Mouse (Mus musculus) adrenal gland, postnatal 4 days (tissue): ENCODE results near the gene Fmnl2. TPM values are rescaled to one million over a fixed set of nuclear protein-coding genes. Genes with fewer than 3 reads are reported as not detected.

Experiments
- DNase-seq, 2 experiments: peaks; one replicate each; pipeline ENCODE4 v3.0.0; 2021 to 2022; ENCODE audit warnings: low spot score in 2 of 2, mixed read lengths in 2 of 2
- total RNA-seq, 2 experiments: library from RNA; stranded (reverse); gene quantifications; 2 replicates each; pipeline ENCODE4 v1.2.3; 2021

Fmnl2 gene
- total RNA-seq, 2 experiments from 2014 or later = 28.4 to 33.3 TPM

GRCm38 (mm10) chr2:52903228-52903963 lies 45.7 kb downstream of the Fmnl2 start:
- DNase-seq = no peak

GRCm38 (mm10) chr2:52904526-52904925 lies 46.9 kb downstream of the Fmnl2 start:
- DNase-seq = no peak

- no peak for DNase-seq
These were observed 55.7 kb downstream of the Fmnl2 start for GRCm38 (mm10) chr2:52913311-52913710.

GRCm38 (mm10) chr2:52913746-52914145 lies 56.1 kb downstream of the Fmnl2 start:
- DNase-seq = no peak

DNA sequence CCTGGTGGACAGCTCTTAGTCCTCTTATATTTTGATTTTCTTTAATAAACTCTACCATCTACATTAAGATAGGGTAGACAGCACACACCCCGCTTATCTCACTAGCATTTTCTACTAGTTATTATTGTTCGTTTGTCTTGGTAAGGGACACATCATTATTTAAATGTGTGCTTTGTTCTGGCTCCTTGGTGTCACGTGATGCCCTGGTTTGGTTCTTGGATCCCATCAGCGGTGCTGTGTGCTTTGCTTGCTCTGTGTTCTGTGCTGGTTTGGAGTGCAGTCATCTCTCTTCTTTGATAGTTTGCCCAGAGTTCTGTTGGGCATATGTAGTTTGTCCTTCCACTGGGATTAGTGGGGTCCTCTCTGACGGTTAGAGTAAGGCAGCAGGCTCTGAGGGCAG lies 57.9 kb downstream of the Fmnl2 start:
- no peak for DNase-seq

- no peak for DNase-seq
These were observed 60.4 kb downstream of the Fmnl2 start for GRCm38 (mm10) chr2:52918094-52918493.

DNA sequence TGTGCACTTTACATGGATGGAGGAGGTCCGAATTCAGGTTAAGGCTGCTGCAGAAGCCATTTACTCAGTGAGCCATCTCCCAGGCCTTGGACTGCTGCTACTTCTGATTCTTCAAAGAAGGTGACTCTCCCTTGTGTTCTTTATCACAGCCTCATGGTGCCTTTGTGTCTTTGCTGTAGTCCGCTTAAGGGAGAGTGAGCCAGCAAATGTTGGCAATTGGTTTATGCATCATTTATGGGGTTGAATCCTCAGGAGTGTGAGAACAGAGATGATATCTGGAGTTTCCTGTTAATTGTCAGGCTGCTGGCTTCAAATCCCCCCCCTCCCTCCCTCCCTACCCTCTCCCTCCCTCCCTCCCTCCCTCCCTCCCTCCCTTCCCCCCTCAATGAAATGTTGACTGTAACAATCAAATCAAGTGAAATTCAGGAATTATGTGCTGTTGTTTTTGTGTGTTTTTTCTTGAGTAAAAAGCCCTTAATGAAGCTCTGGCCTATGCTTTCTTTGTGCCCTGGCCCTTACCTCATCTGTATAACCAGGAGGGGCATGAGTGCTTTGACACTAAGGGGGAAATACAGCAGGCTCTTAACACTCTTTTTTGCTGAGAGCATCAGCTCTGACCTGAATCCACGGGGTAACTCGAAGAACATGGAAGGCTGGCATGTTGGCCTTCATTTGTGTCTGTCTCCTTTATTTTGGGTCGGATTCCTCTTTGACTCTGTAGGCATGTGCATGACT lies 63.2 kb downstream of the Fmnl2 start:
- DNase-seq = no peak

GRCm38 (mm10) chr2:52925062-52925461 lies 67.4 kb downstream of the Fmnl2 start:
- no peak for DNase-seq

DNA sequence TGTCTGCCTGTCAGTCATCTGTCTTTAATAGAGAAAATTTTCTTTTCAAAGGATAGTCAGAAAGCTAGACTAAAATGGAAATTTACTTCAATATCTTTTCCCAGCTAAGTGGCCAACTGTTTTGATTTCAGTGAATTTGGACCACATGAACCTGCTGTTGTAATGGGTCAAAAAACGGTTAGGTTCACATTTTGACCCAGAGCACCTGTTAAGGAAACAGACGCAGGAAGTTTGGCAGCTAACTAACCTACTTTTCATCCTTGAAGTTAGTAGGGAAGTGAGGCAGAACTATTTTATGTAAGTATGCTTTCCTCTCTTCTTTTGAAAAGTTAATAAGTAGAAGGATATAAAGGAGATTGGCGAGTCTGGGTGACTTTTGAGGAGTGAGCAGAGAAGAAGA lies 69.7 kb downstream of the Fmnl2 start:
- DNase-seq = no peak

DNA sequence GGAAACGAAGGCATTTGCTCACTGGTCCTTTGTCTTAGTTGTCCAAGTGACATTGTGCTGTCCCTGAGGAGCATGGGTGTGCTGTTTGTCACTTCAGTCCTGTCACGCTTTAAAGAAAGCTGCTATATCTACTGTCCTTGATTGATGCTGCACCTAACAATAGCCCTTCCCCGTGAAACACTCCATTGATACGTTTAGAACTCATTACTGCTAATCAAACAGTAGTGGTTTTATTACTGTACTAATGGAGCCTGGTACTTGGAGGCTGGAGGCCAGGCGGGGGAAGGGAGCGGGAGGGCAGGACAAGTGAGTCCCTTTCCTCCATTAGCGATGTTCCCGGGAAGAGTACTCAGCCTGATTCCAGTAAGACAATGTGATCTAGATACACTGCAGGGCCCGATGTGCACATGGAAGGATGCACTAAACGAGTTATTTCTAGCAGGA lies 70.2 kb downstream of the Fmnl2 start:
- no peak for DNase-seq

DNA sequence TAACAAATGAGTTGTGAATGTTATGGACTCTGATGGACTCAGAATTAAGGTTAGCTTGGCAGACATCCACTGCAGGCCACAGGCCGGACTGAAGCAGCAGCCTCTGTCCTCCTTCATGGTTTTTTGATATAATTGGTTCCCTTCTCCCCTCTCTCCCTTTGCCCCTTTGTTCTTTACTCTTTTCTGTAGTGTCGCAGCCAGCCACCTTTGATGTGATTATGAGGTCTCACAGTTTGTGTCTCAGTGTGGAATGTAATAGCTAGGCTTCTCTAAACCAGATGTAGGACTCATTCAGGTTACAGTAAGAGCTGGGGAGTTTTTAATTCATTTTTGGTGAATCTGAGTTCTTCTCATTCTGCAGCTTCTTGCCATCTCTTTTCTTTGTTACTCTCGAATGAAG lies 70.7 kb downstream of the Fmnl2 start:
- DNase-seq = no peak

GRCm38 (mm10) chr2:52930106-52930868 lies 72.6 kb downstream of the Fmnl2 start:
- DNase-seq = no peak

DNA sequence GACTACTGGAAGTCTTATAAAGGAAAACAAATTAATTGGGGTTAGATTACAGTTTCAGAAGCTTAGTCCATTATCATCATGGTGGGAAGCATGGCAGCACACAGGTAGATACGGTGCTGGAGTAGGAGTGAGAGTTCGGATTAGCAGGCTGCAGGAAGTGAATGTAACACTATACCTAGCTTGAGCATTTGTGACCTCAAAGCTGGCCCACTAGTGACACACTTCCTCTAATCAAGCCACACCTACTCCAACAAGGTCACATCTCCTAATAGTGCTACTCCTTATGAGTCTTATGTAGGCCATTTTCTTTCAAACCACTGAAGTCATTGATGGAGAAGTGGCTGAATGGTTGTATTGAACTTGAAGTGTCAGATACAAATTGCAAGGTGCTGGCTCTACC lies 73.7 kb downstream of the Fmnl2 start:
- no peak for DNase-seq

- DNase-seq = no peak
These were observed 78.2 kb downstream of the Fmnl2 start for GRCm38 (mm10) chr2:52935906-52936305.

DNA sequence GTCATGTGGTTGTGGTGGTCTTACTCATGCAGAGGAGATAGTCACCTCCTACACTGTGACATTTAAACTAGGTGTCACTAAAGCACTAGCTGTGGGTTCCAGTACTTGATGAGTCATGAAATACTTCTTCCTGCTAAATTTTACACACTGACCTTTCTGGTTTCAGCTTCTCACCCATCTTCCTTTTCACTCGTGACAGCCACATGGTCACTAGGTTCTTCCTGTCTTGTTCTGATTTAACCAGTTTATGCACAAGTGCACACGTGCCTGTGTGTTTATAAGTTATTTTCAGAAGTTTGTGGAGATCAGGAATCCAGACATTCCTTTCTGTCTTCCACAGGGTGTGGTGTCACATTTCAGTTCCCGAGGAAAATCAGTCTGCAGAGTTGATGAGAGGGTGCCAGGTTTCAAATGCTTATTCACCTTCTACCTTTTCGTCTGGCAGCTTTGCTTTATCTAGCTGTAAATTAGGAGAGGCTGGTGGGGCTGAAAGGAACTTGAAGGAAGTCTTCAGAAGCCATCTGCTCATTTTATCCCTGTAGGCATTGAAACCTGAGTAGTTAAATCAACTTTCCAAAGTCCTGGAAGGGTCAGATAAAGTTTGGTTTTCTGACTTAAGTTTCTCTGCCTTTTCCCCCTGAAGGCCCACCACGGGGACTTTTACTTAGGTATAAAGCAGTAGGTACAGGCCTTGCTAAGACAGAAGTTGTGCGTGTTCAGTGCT lies 80.9 kb downstream of the Fmnl2 start:
- DNase-seq = no peak

- DNase-seq = no peak
These were observed 86.2 kb downstream of the Fmnl2 start for GRCm38 (mm10) chr2:52943644-52944423.

- no peak for DNase-seq
These were observed 86.9 kb downstream of the Fmnl2 start for GRCm38 (mm10) chr2:52944594-52944993.

GRCm38 (mm10) chr2:52946074-52946473 lies 88.4 kb downstream of the Fmnl2 start:
- no peak for DNase-seq

DNA sequence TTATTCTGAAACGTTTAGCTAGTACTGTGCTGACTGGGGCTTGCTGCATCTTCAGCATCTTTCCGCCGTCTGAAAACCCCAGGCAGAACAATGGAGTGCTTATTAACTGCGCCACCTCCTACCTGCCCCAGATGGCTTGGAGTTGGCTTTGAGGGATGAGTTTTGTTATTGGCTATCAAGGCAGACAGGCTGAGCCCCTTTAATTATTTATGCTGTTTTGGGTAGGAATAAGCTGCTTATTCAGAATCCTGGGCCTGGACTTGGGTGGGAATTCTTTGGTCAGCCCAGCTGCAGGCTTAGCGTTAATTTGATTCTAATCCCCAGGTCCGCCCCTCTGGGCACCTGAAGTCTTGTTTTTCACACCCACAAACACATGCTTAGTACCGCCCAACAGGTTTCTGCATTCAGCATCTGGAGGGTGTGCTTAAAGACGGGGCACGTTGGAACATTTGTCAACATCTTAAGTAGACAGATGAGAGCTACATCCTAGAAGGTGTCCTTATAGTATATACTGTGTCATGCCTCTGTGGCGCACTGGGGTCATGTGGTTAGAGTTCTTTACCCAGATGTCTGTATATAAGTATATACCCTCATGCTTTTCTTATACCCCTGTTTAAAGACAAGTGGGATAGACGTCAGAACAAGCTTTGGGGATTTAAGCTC lies 89.0 kb downstream of the Fmnl2 start:
- DNase-seq = no peak

DNA sequence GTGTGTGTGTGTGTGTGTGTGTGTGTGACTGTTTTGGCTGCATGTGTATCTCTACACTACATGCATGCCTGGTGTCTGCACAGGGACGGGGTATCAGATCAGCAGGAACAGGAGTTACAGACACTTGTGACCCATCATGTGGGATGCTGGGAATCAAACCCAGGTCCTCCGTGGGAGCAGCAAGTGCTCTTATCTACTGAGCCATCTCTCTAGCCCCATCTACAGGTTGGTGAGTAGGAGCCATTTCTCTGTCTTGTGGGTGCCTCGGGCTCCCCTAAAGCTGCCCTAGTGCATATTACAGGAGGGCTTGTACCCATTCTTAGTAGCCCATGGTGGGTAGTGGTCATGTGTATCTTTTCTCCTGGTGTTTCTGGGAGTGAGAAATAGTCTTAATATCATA lies 90.7 kb downstream of the Fmnl2 start:
- no peak for DNase-seq
